Comparison of ENCODE assay signal across 27 mouse cellular contexts in genomic region chr5:68592423-68592822, GRCm38 (mm10).
"Had no signal": no experiment of that assay in that cellular context is flagged by ENCODE, and none has a peak within 500 bp of the region (broad histone marks: within the 10 kb centered on the region; RNA-seq: fewer than 3 reads in every experiment).

No protein-coding gene starts in this region.

- H3K4me1 ChIP-seq: embryonic facial prominence, embryonic 10.5 days; embryonic facial prominence, embryonic 12.5 days; embryonic facial prominence, embryonic 13.5 days; embryonic facial prominence, embryonic 15.5 days; forebrain, embryonic 10.5 days; forebrain, embryonic 12.5 days; forebrain, embryonic 13.5 days; heart, embryonic 10.5 days; heart, embryonic 12.5 days had no signal

- H3K9me3 ChIP-seq: embryonic facial prominence, embryonic 10.5 days; embryonic facial prominence, embryonic 12.5 days; embryonic facial prominence, embryonic 13.5 days; embryonic facial prominence, embryonic 15.5 days; forebrain, embryonic 10.5 days; forebrain, embryonic 12.5 days; forebrain, embryonic 13.5 days; heart, embryonic 10.5 days; heart, embryonic 12.5 days had no signal

- H3K9ac ChIP-seq: embryonic facial prominence, embryonic 12.5 days; embryonic facial prominence, embryonic 13.5 days; embryonic facial prominence, embryonic 15.5 days; forebrain, embryonic 12.5 days; forebrain, embryonic 13.5 days; forebrain, postnatal 0 days; heart, embryonic 12.5 days had no signal

- DNase-seq: cerebellum, postnatal 10 days; cerebellum, postnatal 14 days; cerebellum, postnatal 25 days; cerebellum, postnatal 36 days; embryo, embryonic 11 days; forebrain, postnatal 0 days; gastrocnemius, adult 2 months; gastrocnemius, postnatal 10 days; gastrocnemius, postnatal 14 days; gastrocnemius, postnatal 25 days; gastrocnemius, postnatal 36 days; heart, adult 11 months; heart, adult 18-20 months; heart, adult 2 months had no signal

- H3K36me3 ChIP-seq: embryonic facial prominence, embryonic 10.5 days; embryonic facial prominence, embryonic 12.5 days; embryonic facial prominence, embryonic 13.5 days; embryonic facial prominence, embryonic 15.5 days; forebrain, embryonic 10.5 days; forebrain, embryonic 12.5 days; heart, embryonic 10.5 days; heart, embryonic 12.5 days had no signal

- H3K4me2 ChIP-seq: embryonic facial prominence, embryonic 12.5 days; embryonic facial prominence, embryonic 13.5 days; embryonic facial prominence, embryonic 15.5 days; forebrain, embryonic 12.5 days; forebrain, embryonic 13.5 days; heart, embryonic 11.5 days; heart, embryonic 12.5 days had no signal

- H3K4me3 ChIP-seq: embryonic facial prominence, embryonic 10.5 days; embryonic facial prominence, embryonic 12.5 days; embryonic facial prominence, embryonic 13.5 days; embryonic facial prominence, embryonic 15.5 days; erythroblast, embryonic 14.5 days; forebrain, embryonic 10.5 days; forebrain, embryonic 12.5 days; forebrain, embryonic 13.5 days; gastrocnemius, adult 2 months; heart, adult 2 months; heart, embryonic 10.5 days; heart, embryonic 12.5 days had no signal

- H3K27me3 ChIP-seq: embryonic facial prominence, embryonic 12.5 days; embryonic facial prominence, embryonic 13.5 days; embryonic facial prominence, embryonic 15.5 days; forebrain, embryonic 12.5 days; forebrain, embryonic 13.5 days; heart, embryonic 12.5 days had no signal

- ATAC-seq: forebrain, embryonic 13.5 days; forebrain, embryonic 14.5 days; forebrain, embryonic 16.5 days; forebrain, postnatal 0 days had no signal

- H3K27ac ChIP-seq: embryonic facial prominence, embryonic 10.5 days; embryonic facial prominence, embryonic 12.5 days; embryonic facial prominence, embryonic 13.5 days; embryonic facial prominence, embryonic 15.5 days; forebrain, embryonic 10.5 days; forebrain, embryonic 12.5 days; forebrain, embryonic 13.5 days; gastrocnemius, adult 2 months; heart, adult 2 months; heart, embryonic 10.5 days had no signal
